Mouse (Mus musculus): ENCODE data around the gene Nsmce3.

Gene Nsmce3

GRCm38 (mm10) chr7:64840946-64841659 is 31.7 kb downstream of the Nsmce3 start:
- DNase-seq (ENCODE audit: low read depth, low spot score) = no peak
- Histone ChIP-seq H3K27me3 (ENCODE audit: control insufficient read depth, insufficient read depth, low read length, poor library complexity, severe bottlenecking) (no peaks in the 10 kb centered on the region), H3K36me3 (ENCODE audit: control insufficient read depth, insufficient read depth, low read length, poor library complexity, severe bottlenecking) (no peaks in the 10 kb centered on the region)

GRCm38 (mm10) chr7:64840576-64840895 is 32.3 kb downstream of the Nsmce3 start:
- Histone ChIP-seq H3K36me3 (ENCODE audit: control insufficient read depth, insufficient read depth, low read length, poor library complexity, severe bottlenecking) (no peaks in the 10 kb centered on the region), H3K27me3 (ENCODE audit: control insufficient read depth, insufficient read depth, low read length, poor library complexity, severe bottlenecking) (no peaks in the 10 kb centered on the region)
- no peak for DNase-seq (ENCODE audit: low read depth, low spot score)

GRCm38 (mm10) chr7:64839801-64840575 is 32.8 kb downstream of the Nsmce3 start:
- DNase-seq (ENCODE audit: low read depth, low spot score) = no peak
- Histone ChIP-seq H3K27me3 (ENCODE audit: control insufficient read depth, insufficient read depth, low read length, poor library complexity, severe bottlenecking) (no peaks in the 10 kb centered on the region), H3K36me3 (ENCODE audit: control insufficient read depth, insufficient read depth, low read length, poor library complexity, severe bottlenecking) (no peaks in the 10 kb centered on the region)

- DNase-seq (ENCODE audit: low read depth, low spot score) = no peak
- no peaks in the 10 kb centered on the region for H3K27me3 ChIP-seq (ENCODE audit: control insufficient read depth, insufficient read depth, low read length, poor library complexity, severe bottlenecking)
- no peaks in the 10 kb centered on the region for H3K36me3 ChIP-seq (ENCODE audit: control insufficient read depth, insufficient read depth, low read length, poor library complexity, severe bottlenecking)
These were observed 33.5 kb downstream of the Nsmce3 start for GRCm38 (mm10) chr7:64839281-64839680.

- no peak for DNase-seq (ENCODE audit: low read depth, low spot score)
- no peaks in the 10 kb centered on the region for H3K27me3 ChIP-seq (ENCODE audit: control insufficient read depth, insufficient read depth, low read length, poor library complexity, severe bottlenecking)
- no peaks in the 10 kb centered on the region for H3K36me3 ChIP-seq (ENCODE audit: control insufficient read depth, insufficient read depth, low read length, poor library complexity, severe bottlenecking)
These were observed 42.4 kb downstream of the Nsmce3 start for GRCm38 (mm10) chr7:64830214-64830995.

GRCm38 (mm10) chr7:64821081-64821480 is 51.7 kb downstream of the Nsmce3 start:
- DNase-seq (ENCODE audit: low read depth, low spot score) = no peak
- H3K36me3 ChIP-seq (ENCODE audit: control insufficient read depth, insufficient read depth, low read length, poor library complexity, severe bottlenecking) = no peaks in the 10 kb centered on the region
- no peaks in the 10 kb centered on the region for H3K27me3 ChIP-seq (ENCODE audit: control insufficient read depth, insufficient read depth, low read length, poor library complexity, severe bottlenecking)

- DNase-seq (ENCODE audit: low read depth, low spot score) = no peak
- no peaks in the 10 kb centered on the region for H3K27me3 ChIP-seq (ENCODE audit: control insufficient read depth, insufficient read depth, low read length, poor library complexity, severe bottlenecking)
- H3K36me3 ChIP-seq (ENCODE audit: control insufficient read depth, insufficient read depth, low read length, poor library complexity, severe bottlenecking) = no peaks in the 10 kb centered on the region
These were observed 53.1 kb downstream of the Nsmce3 start for GRCm38 (mm10) chr7:64819683-64820082.

Measured in splenic B cell, adult 2 months (primary cell).